Mouse (Mus musculus) 3T3-L1 (cell line): ENCODE measurements around the gene Ceacam12.
"Not testable (repeated sequence)": the region's sequence is repeated elsewhere in the genome, so short reads cannot be mapped to it uniquely, and the experiment has no call there.

Experiments
- DNase-seq: peaks from one replicate; pipeline ENCODE4 v3.0.0-alpha.2; 2015; ENCODE audit warnings: low read depth, low spot score

The Ceacam12 gene

DNA sequence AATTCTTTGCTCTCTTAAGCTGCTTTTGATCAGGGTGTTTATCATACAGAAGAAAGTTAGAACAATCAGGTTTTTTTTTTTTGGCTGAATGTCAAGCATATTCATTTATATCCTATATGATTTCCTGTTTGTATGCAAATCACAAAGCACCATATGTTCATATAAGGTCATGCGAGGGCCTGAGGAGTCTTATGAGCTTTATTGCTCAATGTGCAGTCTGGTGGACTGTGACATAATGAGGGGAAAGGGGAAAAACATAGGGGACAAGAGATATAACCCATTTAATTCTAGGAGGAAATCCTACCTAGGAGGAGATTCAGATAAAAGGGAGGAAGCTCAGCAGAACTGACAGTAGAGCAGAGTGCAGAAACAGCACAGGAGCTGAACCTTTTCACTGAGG, at the start of gene Ceacam12:
Ceacam12 (plus strand) TSS at position 301 of the 400 bp plus-strand sequence.
- DNase-seq, result no peak

GRCm38 (mm10) chr7:18073821-18074220, 8.1 kb downstream of the Ceacam12 start:
- DNase-seq, result not testable (repeated sequence)

- no peak for DNase-seq
These were observed 35.1 kb downstream of the Ceacam12 start for GRCm38 (mm10) chr7:18100785-18101184.
